Mouse (Mus musculus): Measurements from ENCODE around the gene Zc3h13. TPM values are rescaled to one million over a fixed set of nuclear protein-coding genes. Genes with fewer than 3 reads are reported as not detected.

Gene Zc3h13
- polyA plus RNA-seq, 1 experiment from 2014 or later = 25.4 TPM

DNA sequence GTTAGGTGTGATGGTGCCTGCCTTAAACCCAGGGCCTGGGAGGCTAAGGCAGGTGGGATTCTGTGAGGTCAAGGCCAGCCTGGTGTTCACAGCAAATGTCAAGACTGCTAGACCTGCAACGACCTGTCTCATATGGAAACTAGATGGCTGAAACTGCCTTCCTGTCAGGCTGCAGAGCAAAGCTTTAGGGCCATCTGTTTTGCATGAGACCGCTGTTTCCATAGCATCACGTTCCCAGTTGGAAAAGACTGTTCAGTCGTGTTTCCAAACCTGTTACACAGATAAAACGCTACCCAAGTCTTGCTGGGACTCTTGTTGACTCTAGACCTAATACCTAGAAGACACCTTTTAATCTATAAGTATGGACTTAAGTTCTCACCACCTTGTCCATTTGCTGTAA is 61.9 kb downstream of the Zc3h13 start:
- no peak for DNase-seq (ENCODE audit: low spot score)
- no peak for ATAC-seq (replicated peaks; ENCODE audit: low FRiP score, low TSS enrichment, low read depth)
- 91% methylated on average over 5 of the region's 5 CpGs for WGBS
- Histone ChIP-seq H3K9me3 (ENCODE audit: control insufficient read depth, low read length) (no peaks in the 10 kb centered on the region), H3K36me3 (ENCODE audit: control insufficient read depth, insufficient read depth, low read length) (peaks cover 24% of the 10 kb centered on the region; the same call in 1 of the 2 replicates), H3K27ac (ENCODE audit: low read depth) (no peak overlapping the region), H3K27me3 (replicated peaks; ENCODE audit: control insufficient read depth, insufficient read depth, low read length) (no peaks in the 10 kb centered on the region), H3K4me3 (ENCODE audit: low read depth, low read length) (no peak overlapping the region), H3K9ac (ENCODE audit: low read length) (no peak overlapping the region), H3K4me1 (replicated peaks; ENCODE audit: control insufficient read depth, insufficient read depth, low read length) (no peaks in the 10 kb centered on the region), H3K4me2 (ENCODE audit: low read length) (no peak overlapping the region)

DNA sequence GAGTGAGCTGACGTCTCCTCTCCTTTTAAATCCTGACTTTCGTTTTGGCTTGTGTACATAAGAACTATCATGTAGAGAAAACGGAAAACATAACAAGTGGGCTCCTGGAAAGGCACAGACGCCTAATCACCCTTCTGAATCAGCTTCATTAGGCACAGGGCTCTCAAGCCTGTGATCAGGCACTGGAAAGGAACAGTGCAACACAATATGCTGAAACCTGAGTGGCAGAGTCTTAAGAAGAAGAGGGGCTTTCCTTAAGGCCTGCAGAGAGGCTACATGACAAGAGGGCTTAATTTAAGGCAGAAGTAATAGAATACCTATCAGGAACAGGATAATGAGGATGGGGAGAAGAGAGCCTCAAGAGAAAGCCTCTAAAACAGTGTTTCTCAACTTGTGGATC is 67.5 kb downstream of the Zc3h13 start:
- no peak overlapping the region for H3K4me2 ChIP-seq (ENCODE audit: low read length)
- WGBS = 64% methylated on average over 4 of the region's 4 CpGs
- no peak overlapping the region for H3K4me3 ChIP-seq (ENCODE audit: low read depth, low read length)
- H3K9ac ChIP-seq (ENCODE audit: low read length) = no peak overlapping the region
- no peak overlapping the region for H3K27ac ChIP-seq (ENCODE audit: low read depth)
- DNase-seq (ENCODE audit: low spot score) (no peak), ATAC-seq (replicated peaks; ENCODE audit: low FRiP score, low TSS enrichment, low read depth) (no peak)
- H3K9me3 ChIP-seq (ENCODE audit: control insufficient read depth, low read length) = no peaks in the 10 kb centered on the region
- no peaks in the 10 kb centered on the region for H3K27me3 ChIP-seq (replicated peaks; ENCODE audit: control insufficient read depth, insufficient read depth, low read length)
- no peaks in the 10 kb centered on the region for H3K36me3 ChIP-seq (ENCODE audit: control insufficient read depth, insufficient read depth, low read length)
- H3K4me1 ChIP-seq (replicated peaks; ENCODE audit: control insufficient read depth, insufficient read depth, low read length) = no peaks in the 10 kb centered on the region

DNA sequence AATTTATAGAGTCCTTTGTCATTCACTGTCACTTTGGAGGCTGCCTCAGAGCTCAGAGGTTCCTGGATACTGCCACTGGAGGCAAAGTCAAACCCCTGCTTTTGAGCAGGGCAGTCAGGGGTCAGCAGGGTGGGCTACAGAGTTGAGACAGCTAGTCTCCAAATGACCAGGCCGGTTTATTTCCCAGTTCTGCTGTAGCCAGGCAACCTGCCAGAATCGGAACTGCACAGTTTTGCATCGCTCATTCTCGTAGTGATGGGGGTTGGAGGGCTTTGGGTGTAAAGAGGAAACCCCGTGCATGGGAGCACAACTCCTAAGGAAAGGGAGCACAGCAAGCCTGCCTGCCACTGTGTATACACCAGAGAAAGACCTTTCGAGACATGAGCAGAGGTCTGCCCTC is 79.1 kb downstream of the Zc3h13 start:
- Histone ChIP-seq H3K9me3 (ENCODE audit: control insufficient read depth, low read length) (no peaks in the 10 kb centered on the region), H3K4me2 (ENCODE audit: low read length) (no peak overlapping the region), H3K27ac (ENCODE audit: low read depth) (no peak overlapping the region), H3K4me3 (ENCODE audit: low read depth, low read length) (no peak overlapping the region), H3K9ac (ENCODE audit: low read length) (no peak overlapping the region), H3K36me3 (ENCODE audit: control insufficient read depth, insufficient read depth, low read length) (no peaks in the 10 kb centered on the region), H3K27me3 (replicated peaks; ENCODE audit: control insufficient read depth, insufficient read depth, low read length) (no peaks in the 10 kb centered on the region), H3K4me1 (replicated peaks; ENCODE audit: control insufficient read depth, insufficient read depth, low read length) (no peaks in the 10 kb centered on the region)
- DNase-seq (ENCODE audit: low spot score) = no peak
- no peak for ATAC-seq (replicated peaks; ENCODE audit: low FRiP score, low TSS enrichment, low read depth)
- 38% methylated on average over 6 of the region's 6 CpGs for WGBS

DNA sequence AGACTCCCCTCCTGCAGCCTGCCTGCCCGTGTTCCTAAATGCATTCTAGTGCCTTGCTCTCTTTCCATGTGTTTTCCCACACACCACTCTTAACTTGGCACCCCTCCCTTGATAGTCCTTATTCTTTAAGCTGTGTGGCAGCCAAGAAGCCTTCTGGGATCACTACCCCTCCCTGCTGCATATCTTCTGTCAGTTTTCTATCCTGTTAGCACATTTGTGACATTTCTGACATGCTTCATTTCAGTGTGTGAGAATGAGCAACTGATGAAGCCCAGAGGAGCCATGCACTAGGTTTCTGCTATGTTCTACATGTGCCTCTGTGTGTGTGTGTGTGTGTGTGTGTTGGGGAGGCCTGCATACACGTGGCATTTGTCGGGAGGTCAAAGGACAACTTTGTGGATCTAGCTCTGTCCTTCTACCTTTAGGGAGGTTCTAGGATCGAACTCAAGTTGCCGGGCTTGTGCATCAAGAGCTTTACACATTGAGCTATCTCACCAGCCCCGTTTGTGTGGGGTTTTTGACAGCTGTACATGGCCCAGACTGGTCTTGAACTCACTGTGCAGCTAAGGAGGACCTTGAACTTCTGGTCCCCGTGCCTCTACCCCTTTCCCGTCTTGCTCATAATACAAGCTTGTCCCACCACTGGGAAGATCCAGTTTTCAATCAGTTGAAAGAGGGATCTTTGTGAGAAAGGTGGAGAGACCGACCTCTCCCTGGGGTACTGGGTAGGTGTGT is 81.3 kb downstream of the Zc3h13 start:
- Histone ChIP-seq H3K27ac (ENCODE audit: low read depth) (no peak overlapping the region), H3K9me3 (ENCODE audit: control insufficient read depth, low read length) (no peaks in the 10 kb centered on the region), H3K4me1 (replicated peaks; ENCODE audit: control insufficient read depth, insufficient read depth, low read length) (no peaks in the 10 kb centered on the region), H3K27me3 (replicated peaks; ENCODE audit: control insufficient read depth, insufficient read depth, low read length) (no peaks in the 10 kb centered on the region), H3K36me3 (ENCODE audit: control insufficient read depth, insufficient read depth, low read length) (no peaks in the 10 kb centered on the region), H3K9ac (ENCODE audit: low read length) (no peak overlapping the region), H3K4me3 (ENCODE audit: low read depth, low read length) (no peak overlapping the region), H3K4me2 (ENCODE audit: low read length) (no peak overlapping the region)
- 83% methylated on average over 9 of the region's 9 CpGs for WGBS
- no peak for ATAC-seq (replicated peaks; ENCODE audit: low FRiP score, low TSS enrichment, low read depth)
- no peak for DNase-seq (ENCODE audit: low spot score)

DNA sequence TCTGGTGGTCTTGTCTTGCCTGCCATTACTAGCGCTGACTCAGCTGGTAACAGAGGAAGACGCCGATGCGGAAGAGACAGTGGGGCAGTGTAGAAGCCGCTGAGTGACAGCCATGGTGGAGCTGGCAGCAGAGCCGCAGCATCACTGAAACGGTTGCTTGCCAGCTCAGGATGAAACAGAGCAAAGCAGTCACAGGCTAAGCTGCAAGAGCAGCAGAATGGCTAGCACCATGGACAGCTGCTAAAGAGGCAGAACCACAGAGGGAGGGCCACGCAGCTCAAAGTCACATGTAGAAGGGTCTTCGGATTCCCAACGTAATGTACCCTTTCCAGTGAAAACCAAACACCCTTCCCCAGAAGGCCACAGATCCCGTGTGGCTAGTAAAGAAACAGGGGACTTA is 82.6 kb downstream of the Zc3h13 start:
- no peak overlapping the region for H3K4me3 ChIP-seq (ENCODE audit: low read depth, low read length)
- H3K27me3 ChIP-seq (replicated peaks; ENCODE audit: control insufficient read depth, insufficient read depth, low read length) = no peaks in the 10 kb centered on the region
- 26% methylated on average over 11 of the region's 11 CpGs for WGBS
- peak; percentile 72 for DNase-seq (ENCODE audit: low spot score)
- H3K36me3 ChIP-seq (ENCODE audit: control insufficient read depth, insufficient read depth, low read length) = no peaks in the 10 kb centered on the region
- H3K9ac ChIP-seq (ENCODE audit: low read length) = no peak overlapping the region
- H3K4me1 ChIP-seq (replicated peaks; ENCODE audit: control insufficient read depth, insufficient read depth, low read length) = no peaks in the 10 kb centered on the region
- H3K4me2 ChIP-seq (ENCODE audit: low read length) = no peak overlapping the region
- no peak for ATAC-seq (replicated peaks; ENCODE audit: low FRiP score, low TSS enrichment, low read depth)
- no peaks in the 10 kb centered on the region for H3K9me3 ChIP-seq (ENCODE audit: control insufficient read depth, low read length)
- H3K27ac ChIP-seq (ENCODE audit: low read depth) = no peak overlapping the region

DNA sequence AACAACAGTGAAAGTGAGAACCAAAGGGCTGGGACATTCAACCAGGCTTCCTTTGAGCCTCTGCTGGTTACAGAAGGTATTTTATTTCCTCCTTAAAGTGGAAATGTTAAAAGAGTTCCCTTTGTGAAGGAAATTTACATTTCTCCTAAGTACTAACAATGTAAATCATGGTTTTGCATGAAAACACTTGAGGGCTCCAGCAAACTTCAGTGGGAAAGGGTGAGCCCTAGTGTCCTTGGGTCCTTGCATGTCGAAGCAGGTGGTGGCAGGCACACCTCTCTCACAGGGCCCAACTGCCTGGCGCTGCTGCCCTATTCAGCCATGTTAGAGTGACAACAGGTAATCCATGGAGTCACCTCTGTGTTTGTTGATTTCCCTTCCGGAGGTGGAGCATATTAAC is 83.3 kb downstream of the Zc3h13 start:
- DNase-seq (ENCODE audit: low spot score) (no peak), ATAC-seq (replicated peaks; ENCODE audit: low FRiP score, low TSS enrichment, low read depth) (no peak)
- H3K9me3 ChIP-seq (ENCODE audit: control insufficient read depth, low read length) = no peaks in the 10 kb centered on the region
- no peak overlapping the region for H3K4me2 ChIP-seq (ENCODE audit: low read length)
- H3K9ac ChIP-seq (ENCODE audit: low read length) = no peak overlapping the region
- H3K36me3 ChIP-seq (ENCODE audit: control insufficient read depth, insufficient read depth, low read length) = no peaks in the 10 kb centered on the region
- 31% methylated on average over 3 of the region's 3 CpGs for WGBS
- no peak overlapping the region for H3K4me3 ChIP-seq (ENCODE audit: low read depth, low read length)
- no peaks in the 10 kb centered on the region for H3K4me1 ChIP-seq (replicated peaks; ENCODE audit: control insufficient read depth, insufficient read depth, low read length)
- no peak overlapping the region for H3K27ac ChIP-seq (ENCODE audit: low read depth)
- H3K27me3 ChIP-seq (replicated peaks; ENCODE audit: control insufficient read depth, insufficient read depth, low read length) = no peaks in the 10 kb centered on the region

DNA sequence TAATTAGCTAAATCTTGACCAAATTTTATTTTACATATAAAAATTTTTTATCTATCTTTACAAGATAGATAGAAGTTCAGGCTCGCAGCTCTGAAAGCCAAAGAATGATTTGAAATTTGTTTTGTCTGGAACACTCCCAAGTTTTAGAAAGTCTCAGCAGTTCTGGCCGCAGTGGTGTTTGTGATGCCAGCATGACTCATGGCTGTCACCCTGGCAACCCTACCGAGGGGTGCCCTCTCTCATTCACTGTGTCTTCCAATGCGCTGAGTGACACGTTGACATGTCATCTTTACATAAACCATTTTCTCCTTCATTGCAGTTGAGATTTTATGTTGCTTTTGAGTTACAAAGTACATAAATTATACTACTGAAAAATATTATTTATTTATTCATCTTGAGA is 85.7 kb downstream of the Zc3h13 start:
- H3K4me2 ChIP-seq (ENCODE audit: low read length) = no peak overlapping the region
- no peaks in the 10 kb centered on the region for H3K27me3 ChIP-seq (replicated peaks; ENCODE audit: control insufficient read depth, insufficient read depth, low read length)
- ATAC-seq (replicated peaks; ENCODE audit: low FRiP score, low TSS enrichment, low read depth) = no peak
- H3K4me1 ChIP-seq (replicated peaks; ENCODE audit: control insufficient read depth, insufficient read depth, low read length) = no peaks in the 10 kb centered on the region
- H3K9ac ChIP-seq (ENCODE audit: low read length) = no peak overlapping the region
- H3K36me3 ChIP-seq (ENCODE audit: control insufficient read depth, insufficient read depth, low read length) = no peaks in the 10 kb centered on the region
- no peaks in the 10 kb centered on the region for H3K9me3 ChIP-seq (ENCODE audit: control insufficient read depth, low read length)
- no peak overlapping the region for H3K4me3 ChIP-seq (ENCODE audit: low read depth, low read length)
- H3K27ac ChIP-seq (ENCODE audit: low read depth) = no peak overlapping the region
- 81% methylated on average over 5 of the region's 5 CpGs for WGBS
- no peak for DNase-seq (ENCODE audit: low spot score)

DNA sequence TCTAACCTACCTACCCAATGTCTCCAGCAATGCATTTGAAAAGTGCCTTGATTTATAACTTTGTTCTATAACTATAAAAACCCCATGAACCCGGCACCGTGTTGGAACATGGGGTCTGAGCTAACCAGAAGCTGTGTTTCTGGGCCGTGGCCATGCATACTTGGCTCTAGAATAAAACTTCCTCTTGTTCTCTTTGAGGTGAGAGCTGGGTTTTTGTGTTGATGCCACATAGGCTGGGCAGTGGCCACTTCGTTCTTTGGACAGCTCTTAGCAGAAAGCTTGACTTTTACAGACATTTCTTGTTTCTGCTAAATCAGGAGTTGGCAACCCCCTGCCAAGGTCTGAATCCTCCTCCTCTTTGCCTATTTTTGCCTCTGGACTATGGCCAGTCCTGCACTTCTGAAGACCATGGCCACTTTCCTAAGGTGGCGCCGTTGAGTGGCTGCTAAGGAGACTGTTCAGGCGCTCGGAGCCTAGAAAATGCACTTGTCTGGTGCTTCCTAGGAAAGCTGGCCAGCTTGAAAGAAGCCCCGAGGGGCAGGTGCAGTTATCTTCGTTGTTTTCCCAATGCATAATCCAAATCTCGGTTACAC is 90.9 kb downstream of the Zc3h13 start:
- WGBS = 69% methylated on average over 11 of the region's 11 CpGs
- Histone ChIP-seq H3K9me3 (ENCODE audit: control insufficient read depth, low read length) (no peaks in the 10 kb centered on the region), H3K9ac (ENCODE audit: low read length) (no peak overlapping the region), H3K4me2 (ENCODE audit: low read length) (no peak overlapping the region), H3K4me1 (replicated peaks; ENCODE audit: control insufficient read depth, insufficient read depth, low read length) (no peaks in the 10 kb centered on the region), H3K36me3 (ENCODE audit: control insufficient read depth, insufficient read depth, low read length) (no peaks in the 10 kb centered on the region), H3K27me3 (replicated peaks; ENCODE audit: control insufficient read depth, insufficient read depth, low read length) (no peaks in the 10 kb centered on the region), H3K27ac (ENCODE audit: low read depth) (no peak overlapping the region), H3K4me3 (ENCODE audit: low read depth, low read length) (no peak overlapping the region)
- DNase-seq (ENCODE audit: low spot score) (no peak), ATAC-seq (replicated peaks; ENCODE audit: low FRiP score, low TSS enrichment, low read depth) (no peak)

DNA sequence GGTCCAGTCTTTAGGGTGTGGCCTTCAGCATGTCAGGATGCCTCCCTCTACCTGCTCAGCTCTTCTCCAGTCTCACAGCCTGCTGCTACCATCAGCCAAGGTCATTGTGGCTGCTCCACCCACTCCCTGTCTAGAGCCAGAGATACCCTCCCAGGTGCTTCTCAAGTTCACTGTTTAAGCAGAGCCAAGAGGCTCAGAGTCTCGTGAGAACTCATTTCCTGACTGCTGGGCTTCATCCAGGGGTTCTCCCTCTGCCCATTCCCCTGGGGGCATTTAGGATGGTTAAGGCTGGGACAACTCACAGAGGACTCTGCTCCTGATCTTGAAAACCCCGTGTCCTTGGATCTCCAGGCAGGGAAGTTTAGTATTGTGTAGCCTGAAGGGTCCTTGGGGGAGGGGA is 92.1 kb downstream of the Zc3h13 start:
- no peak for ATAC-seq (replicated peaks; ENCODE audit: low FRiP score, low TSS enrichment, low read depth)

More for the DNA sequence above, 92.1 kb downstream of the Zc3h13 start:
- no peaks in the 10 kb centered on the region for H3K27me3 ChIP-seq (replicated peaks; ENCODE audit: control insufficient read depth, insufficient read depth, low read length)
- H3K4me1 ChIP-seq (replicated peaks; ENCODE audit: control insufficient read depth, insufficient read depth, low read length) = no peaks in the 10 kb centered on the region
- no peak overlapping the region for H3K27ac ChIP-seq (ENCODE audit: low read depth)
- no peaks in the 10 kb centered on the region for H3K9me3 ChIP-seq (ENCODE audit: control insufficient read depth, low read length)
- no peak overlapping the region for H3K4me3 ChIP-seq (ENCODE audit: low read depth, low read length)
- no peak for DNase-seq (ENCODE audit: low spot score)
- no peaks in the 10 kb centered on the region for H3K36me3 ChIP-seq (ENCODE audit: control insufficient read depth, insufficient read depth, low read length)
- H3K4me2 ChIP-seq (ENCODE audit: low read length) = no peak overlapping the region
- WGBS = 31% methylated on average over 2 of the region's 2 CpGs
- H3K9ac ChIP-seq (ENCODE audit: low read length) = no peak overlapping the region

Data from intestine, embryonic 14.5 days (tissue).